Mouse (Mus musculus) hindbrain, postnatal 0 days (tissue): ENCODE measurements at regions not wholly inside any gene's neighbourhood (a gene's known extent, or its start where the extent isn't known, plus 50 kb on each side); places are given as distances from the start of the nearest gene placed in this dataset.

Experiments
- ATAC-seq: fragments of 200-750 bp; cut with Nextera tagmentation; 2 replicates; pipeline ENCODE4 v1.8.0; 2017; ENCODE audit warnings: mild to moderate bottlenecking, moderate TSS enrichment, moderate library complexity
- DNase-seq: peaks from one replicate; pipeline ENCODE4 v3.0.0-alpha.2; 2015; ENCODE audit warnings: low spot score
- H3K27ac ChIP-seq: fragments of 300-500 bp; sonication (generic); 2 replicates; pipeline ENCODE4 v1.5.1; 2014; ENCODE audit warnings: mild to moderate bottlenecking
- H3K27me3 ChIP-seq: fragments of 300-500 bp; sonication (generic); 2 replicates; pipeline ENCODE4 v1.6.1; 2014; ENCODE audit warnings: low read length, mixed read lengths; ENCODE audit not compliant: insufficient read depth
- H3K36me3 ChIP-seq: fragments of 300-500 bp; sonication (generic); 2 replicates; pipeline ENCODE4 v1.6.1; 2014; ENCODE audit warnings: low read length, mixed read lengths; ENCODE audit not compliant: insufficient read depth
- H3K4me1 ChIP-seq: fragments of 300-500 bp; sonication (generic); 2 replicates; pipeline ENCODE4 v1.6.1; 2014; ENCODE audit warnings: antibody characterized with exemption, low read length, mixed read lengths; ENCODE audit not compliant: insufficient read depth
- H3K4me2 ChIP-seq: fragments of 300-500 bp; sonication (generic); 2 replicates; pipeline ENCODE4 v1.6.1; 2014; ENCODE audit warnings: low read depth, mild to moderate bottlenecking, low read length, moderate library complexity, mixed read lengths
- H3K4me3 ChIP-seq: fragments of 300-500 bp; sonication (generic); 2 replicates; pipeline ENCODE4 v1.5.1; 2014; ENCODE audit warnings: low read length
- H3K9ac ChIP-seq: fragments of 300-500 bp; sonication (generic); replicated peaks from 2 replicates; pipeline ENCODE4 v1.6.1; 2014; ENCODE audit warnings: mild to moderate bottlenecking, low read length, moderate library complexity, mixed read lengths
- H3K9me3 ChIP-seq: fragments of 300-500 bp; sonication (generic); 2 replicates; pipeline ENCODE4 v1.6.1; 2016; ENCODE audit warnings: low read length, mixed read lengths
- CTCF ChIP-seq: IDR thresholded peaks from 2 replicates; pipeline ENCODE4 v1.5.1; 2016; ENCODE audit warnings: antibody characterized with exemption, control low read depth, low read depth
- WGBS: fragments of 180-500 bp; shearing (Covaris S2); extraction: QIAGEN DNeasy Blood & Tissue Kit; methylation state at CpG from one replicate; pipeline ENCODE4 v1.1.7; 2014; 5-methylcytosine and 5-hydroxymethylcytosine counted together

- Histone ChIP-seq H3K4me2 (no peak overlapping the region), H3K4me3 (no peak overlapping the region), H3K27me3 (no peaks in the 10 kb centered on the region), H3K4me1 (no peaks in the 10 kb centered on the region), H3K9me3 (no peaks in the 10 kb centered on the region), H3K36me3 (no peaks in the 10 kb centered on the region), H3K9ac (no peak overlapping the region), H3K27ac (no peak overlapping the region)
- WGBS = 67% methylated on average over 2 of the region's 2 CpGs
- ATAC-seq (no peak), DNase-seq (no peak)
- no peak for TF ChIP-seq CTCF
Observed at GRCm38 (mm10) chr3:28209304-28209703, 53.7 kb upstream of the Tnik start.

- H3K9ac ChIP-seq = no peak overlapping the region
- H3K4me3 ChIP-seq = no peak overlapping the region
- WGBS = 66% methylated on average over 14 of the region's 14 CpGs
- H3K4me1 ChIP-seq = no peaks in the 10 kb centered on the region
- H3K27ac ChIP-seq = no peak overlapping the region
- ATAC-seq = no peak
- H3K4me2 ChIP-seq = no peak overlapping the region
- no peaks in the 10 kb centered on the region for H3K36me3 ChIP-seq
- no peak for TF ChIP-seq CTCF
- H3K9me3 ChIP-seq = no peaks in the 10 kb centered on the region
- peak; percentile 10 for DNase-seq
- no peaks in the 10 kb centered on the region for H3K27me3 ChIP-seq
Observed at GRCm38 (mm10) chr3:28210847-28211803, 51.9 kb upstream of the Tnik start.
